Mouse (Mus musculus): ENCODE measurements around the gene Astn2.

Gene Astn2

GRCm38 (mm10) chr4:65678929-65679328, 725.5 kb downstream of the Astn2 start:
- in situ Hi-C loops (cut with MseI, MboI): no loop called here

GRCm38 (mm10) chr4:65678495-65678894, 725.9 kb downstream of the Astn2 start:
- in situ Hi-C loops (cut with MseI, MboI): no loop called here

- in situ Hi-C loops (cut with MseI, MboI): no loop called here
These were observed 730.0 kb downstream of the Astn2 start for GRCm38 (mm10) chr4:65674267-65674978.

GRCm38 (mm10) chr4:65673418-65673933, 730.9 kb downstream of the Astn2 start:
- in situ Hi-C loops (cut with MseI, MboI): no loop called here

- in situ Hi-C loops (cut with MseI, MboI): no loop called here
These were observed 732.1 kb downstream of the Astn2 start for GRCm38 (mm10) chr4:65672294-65672693.

GRCm38 (mm10) chr4:65671585-65672184, 732.7 kb downstream of the Astn2 start:
- in situ Hi-C loops (cut with MseI, MboI): no loop called here

- in situ Hi-C loops (cut with MseI, MboI): no loop called here
These were observed 737.3 kb downstream of the Astn2 start for GRCm38 (mm10) chr4:65667030-65667610.

GRCm38 (mm10) chr4:65663176-65663575, 741.2 kb downstream of the Astn2 start:
- in situ Hi-C loops (cut with MseI, MboI): no loop called here

- in situ Hi-C loops (cut with MseI, MboI): no loop called here
These were observed 749.7 kb downstream of the Astn2 start for GRCm38 (mm10) chr4:65654723-65655122.

GRCm38 (mm10) chr4:65642611-65643010, 761.8 kb downstream of the Astn2 start:
- in situ Hi-C loops (cut with MseI, MboI): no loop called here

- in situ Hi-C loops (cut with MseI, MboI): no loop called here
These were observed 766.2 kb downstream of the Astn2 start for GRCm38 (mm10) chr4:65638231-65638630.

GRCm38 (mm10) chr4:65620125-65620524, 784.3 kb downstream of the Astn2 start:
- in situ Hi-C loops (cut with MseI, MboI): no loop called here

GRCm38 (mm10) chr4:65613135-65613534, 791.3 kb downstream of the Astn2 start:
- in situ Hi-C loops (cut with MseI, MboI): no loop called here

- in situ Hi-C loops (cut with MseI, MboI): no loop called here
These were observed 793.5 kb downstream of the Astn2 start for GRCm38 (mm10) chr4:65610896-65611295.

- in situ Hi-C loops (cut with MseI, MboI): no loop called here
These were observed 794.1 kb downstream of the Astn2 start for GRCm38 (mm10) chr4:65610329-65610728.

GRCm38 (mm10) chr4:65608112-65608511, 796.3 kb downstream of the Astn2 start:
- in situ Hi-C loops (cut with MseI, MboI): no loop called here

- in situ Hi-C loops (cut with MseI, MboI): no loop called here
These were observed 797.2 kb downstream of the Astn2 start for GRCm38 (mm10) chr4:65607184-65607631.

GRCm38 (mm10) chr4:65605151-65605702, 799.2 kb downstream of the Astn2 start:
- in situ Hi-C loops (cut with MseI, MboI): no loop called here

GRCm38 (mm10) chr4:65604504-65605150, 799.8 kb downstream of the Astn2 start, which contains the start of gene Trim32:
Trim32 (plus strand) TSS chr4:65604986.
- in situ Hi-C loops (cut with MseI, MboI): no loop called here

GRCm38 (mm10) chr4:65594601-65595369, 809.6 kb downstream of the Astn2 start:
- in situ Hi-C loops (cut with MseI, MboI): loop anchor here (25.0 kb wide), 3 partner anchors 482 to 1057 kb away; partner anchors contain the start of gene Pappa (in 1 of the 2)

- in situ Hi-C loops (cut with MseI, MboI): loop anchor here (10.0 to 25.0 kb wide), 4 partner anchors 477 to 1055 kb away; partner anchors contain the start of gene Pappa (in 1 of the 2)
These were observed 814.6 kb downstream of the Astn2 start for GRCm38 (mm10) chr4:65589780-65590179.
